Mouse (Mus musculus): Measurements from ENCODE around the gene D430019H16Rik.

- TF ChIP-seq POLR2A (IDR thresholded peaks at IDR 0.05; ENCODE audit: borderline replicate concordance, extremely low read depth, low read depth, low read length) = no peak
- no peak for TF ChIP-seq CTCF (IDR thresholded peaks at IDR 0.05; ENCODE audit: insufficient read depth, low read length)
Measured at GRCm38 (mm10) chr12:105431872-105432271, 21.8 kb upstream of the D430019H16Rik start.

Measured in lung, adult 2 months (tissue).